Mouse (Mus musculus) CH12.LX (cell line): ENCODE measurements around the gene Sult6b2. TPM values are rescaled to one million over a fixed set of nuclear protein-coding genes. Genes with fewer than 3 reads are reported as not detected.
A peak's percentile ranks its signal among the peaks of the same experiment; 100 is the strongest.

ENCODE experiments used
- DNase-seq: peaks from one replicate; pipeline ENCODE4 v3.0.0-alpha.2; 2013; ENCODE audit errors: extremely low read depth
- H3K27ac ChIP-seq: 2 replicates; pipeline ENCODE4 v1.5.1; 2012; ENCODE audit warnings: low read depth, mild to moderate bottlenecking, control low read depth, moderate library complexity; ENCODE audit not compliant: insufficient read depth
- H3K27me3 ChIP-seq: replicated peaks from 2 replicates; pipeline ENCODE3; 2012; ENCODE audit warnings: inconsistent platforms
- H3K36me3 ChIP-seq, 2 experiments: replicated peaks in 1 of 2; 2 replicates each; pipeline versions ENCODE3 to v1.6.1; 2012; ENCODE audit warnings: inconsistent platforms in 1 of 2, low read length in 1 of 2, mild to moderate bottlenecking in 1 of 2, mixed read lengths in 1 of 2, moderate library complexity in 1 of 2; ENCODE audit not compliant: control insufficient read depth in 1 of 2, insufficient read depth in 1 of 2
- H3K4me1 ChIP-seq, 2 experiments: 2 replicates each; pipeline ENCODE4 v1.6.1; 2012; ENCODE audit warnings: inconsistent platforms in 1 of 2, moderate library complexity in 1 of 2; ENCODE audit not compliant: insufficient read depth in 2 of 2, control insufficient read depth in 1 of 2
- H3K4me2 ChIP-seq: 2 replicates; pipeline ENCODE4 v1.6.1; 2012; ENCODE audit warnings: low read depth, mild to moderate bottlenecking, control low read depth; ENCODE audit not compliant: poor library complexity, insufficient read depth, severe bottlenecking
- H3K4me3 ChIP-seq, 3 experiments: fragments of 150-350 bp in 1 of 3; sonication (generic) in 1 of 3; replicated peaks in 1 of 3; 2 replicates each; pipeline versions ENCODE3 to v1.5.1; 2011 to 2012; ENCODE audit warnings: low read depth in 2 of 3, low read length in 2 of 3, mild to moderate bottlenecking in 2 of 3, moderate library complexity in 2 of 3, control low read depth in 1 of 3, improper control_type of control experiment in 1 of 3, inconsistent platforms in 1 of 3, mixed read lengths in 1 of 3; ENCODE audit not compliant: poor library complexity in 1 of 3
- H3K79me2 ChIP-seq: replicated peaks from 2 replicates; pipeline ENCODE4 v1.6.1; 2012; ENCODE audit warnings: mild to moderate bottlenecking, moderate library complexity; ENCODE audit not compliant: control insufficient read depth, poor library complexity, insufficient read depth, severe bottlenecking; ENCODE audit errors: extremely low read depth
- H3K9ac ChIP-seq: 2 replicates; pipeline ENCODE4 v1.6.1; 2012; ENCODE audit warnings: low read depth, mild to moderate bottlenecking, control low read depth, moderate library complexity; ENCODE audit not compliant: insufficient read depth
- H3K9me3 ChIP-seq: replicated peaks from 2 replicates; pipeline ENCODE3; 2012; ENCODE audit warnings: low read length, inconsistent platforms, mixed read lengths
- BHLHE40 ChIP-seq: IDR thresholded peaks from 2 replicates; pipeline ENCODE4 v1.6.1; 2011; ENCODE audit warnings: mild to moderate bottlenecking, low read depth, low read length, improper control_type of control experiment
- CHD1 ChIP-seq: IDR thresholded peaks from 2 replicates; pipeline ENCODE4 v1.6.1; 2012; ENCODE audit warnings: low read depth, low read length, improper control_type of control experiment, inconsistent platforms
- CHD2 ChIP-seq: IDR thresholded peaks from 2 replicates; pipeline ENCODE4 v1.6.1; 2011; ENCODE audit warnings: low read length, improper control_type of control experiment
- CTCF ChIP-seq, 2 experiments: IDR thresholded peaks in 1 of 2; conservative IDR thresholded peaks in 1 of 2; 2 replicates each; pipeline ENCODE4 v1.5.1; 2011 to 2012; ENCODE audit warnings: low read depth in 2 of 2, low read length in 2 of 2, improper control_type of control experiment in 1 of 2, inconsistent platforms in 1 of 2, mild to moderate bottlenecking in 1 of 2, moderate library complexity in 1 of 2
- E2F4 ChIP-seq: IDR thresholded peaks from 2 replicates; pipeline ENCODE4 v1.6.1; 2011; ENCODE audit warnings: low read depth, low read length, improper control_type of control experiment; ENCODE audit not compliant: insufficient replicate concordance
- ELF1 ChIP-seq: IDR thresholded peaks from 2 replicates; pipeline ENCODE4 v1.6.1; 2014; ENCODE audit warnings: low read depth, mild to moderate bottlenecking, inconsistent platforms, low read length, improper control_type of control experiment
- EP300 ChIP-seq: IDR thresholded peaks from 2 replicates; pipeline ENCODE4 v1.6.1; 2011; ENCODE audit warnings: low read length, improper control_type of control experiment
- ETS1 ChIP-seq: conservative IDR thresholded peaks from 2 replicates; pipeline ENCODE4 v1.6.1; 2012; ENCODE audit warnings: low read depth, mild to moderate bottlenecking, inconsistent platforms, low read length, improper control_type of control experiment, moderate library complexity
- GABPA ChIP-seq: IDR thresholded peaks from 2 replicates; pipeline ENCODE4 v1.6.1; 2012; ENCODE audit warnings: low read depth, low read length, improper control_type of control experiment, inconsistent platforms; ENCODE audit not compliant: insufficient replicate concordance
- HCFC1 ChIP-seq: IDR thresholded peaks from 2 replicates; pipeline ENCODE4 v1.6.1; 2012; ENCODE audit warnings: low read depth, mild to moderate bottlenecking, inconsistent platforms, low read length, improper control_type of control experiment
- JUN ChIP-seq: IDR thresholded peaks from 2 replicates; pipeline ENCODE4 v1.6.1; 2011; ENCODE audit warnings: low read depth, mild to moderate bottlenecking, low read length, improper control_type of control experiment, moderate library complexity; ENCODE audit not compliant: insufficient read depth
- JUND ChIP-seq: conservative IDR thresholded peaks from 2 replicates; pipeline ENCODE4 v1.6.1; 2011; ENCODE audit warnings: low read depth, low read length, improper control_type of control experiment
- MAFK ChIP-seq: IDR thresholded peaks from 2 replicates; pipeline ENCODE4 v1.6.1; 2011; ENCODE audit warnings: low read length, improper control_type of control experiment; ENCODE audit not compliant: insufficient replicate concordance
- MAX ChIP-seq: IDR thresholded peaks from 2 replicates; pipeline ENCODE4 v1.6.1; 2011; ENCODE audit warnings: low read length, improper control_type of control experiment
- MAZ ChIP-seq: IDR thresholded peaks from 2 replicates; pipeline ENCODE4 v1.6.1; 2012; ENCODE audit warnings: low read depth, mild to moderate bottlenecking, inconsistent platforms, low read length, improper control_type of control experiment, moderate library complexity
- MEF2A ChIP-seq: IDR thresholded peaks from 2 replicates; pipeline ENCODE4 v1.6.1; 2014; ENCODE audit warnings: low read depth, mild to moderate bottlenecking, inconsistent platforms, low read length, improper control_type of control experiment, borderline replicate concordance
- MXI1 ChIP-seq: IDR thresholded peaks from 2 replicates; pipeline ENCODE4 v1.6.1; 2011; ENCODE audit warnings: mild to moderate bottlenecking, low read depth, low read length, improper control_type of control experiment
- MYC ChIP-seq: IDR thresholded peaks from 2 replicates; pipeline ENCODE4 v1.6.1; 2011; ENCODE audit warnings: low read depth, mild to moderate bottlenecking, improper control_type of control experiment, low read length
- NELFE ChIP-seq: IDR thresholded peaks from 2 replicates; pipeline ENCODE4 v1.6.1; 2011; ENCODE audit warnings: low read depth, low read length, improper control_type of control experiment
- NRF1 ChIP-seq: IDR thresholded peaks from 2 replicates; pipeline ENCODE4 v1.6.1; 2014; ENCODE audit warnings: low read depth, mild to moderate bottlenecking, inconsistent platforms, low read length, improper control_type of control experiment, moderate library complexity
- PAX5 ChIP-seq: IDR thresholded peaks from 2 replicates; pipeline ENCODE4 v1.6.1; 2012; ENCODE audit warnings: low read length, inconsistent platforms, mixed read lengths
- POLR2A ChIP-seq: IDR thresholded peaks from 2 replicates; pipeline ENCODE4 v1.6.1; 2011; ENCODE audit warnings: low read depth, mild to moderate bottlenecking, improper control_type of control experiment, low read length
- POLR2AphosphoS2 ChIP-seq: IDR thresholded peaks from 2 replicates; pipeline ENCODE4 v1.6.1; 2011; ENCODE audit warnings: low read depth, low read length, improper control_type of control experiment
- RAD21 ChIP-seq: IDR thresholded peaks from 2 replicates; pipeline ENCODE4 v1.6.1; 2011; ENCODE audit warnings: low read depth, mild to moderate bottlenecking, low read length, improper control_type of control experiment, moderate library complexity
- RCOR1 ChIP-seq: conservative IDR thresholded peaks from 2 replicates; pipeline ENCODE4 v1.6.1; 2012; ENCODE audit warnings: low read depth, mild to moderate bottlenecking, inconsistent platforms, low read length, improper control_type of control experiment
- SIN3A ChIP-seq: IDR thresholded peaks from 2 replicates; pipeline ENCODE4 v1.6.1; 2012; ENCODE audit warnings: low read length, improper control_type of control experiment, inconsistent platforms
- SMC3 ChIP-seq: IDR thresholded peaks from 2 replicates; pipeline ENCODE4 v1.6.1; 2011; ENCODE audit warnings: low read depth, low read length, improper control_type of control experiment
- TBP ChIP-seq: conservative IDR thresholded peaks from 2 replicates; pipeline ENCODE4 v1.6.1; 2011; ENCODE audit warnings: low read depth, low read length, improper control_type of control experiment
- TCF12 ChIP-seq: IDR thresholded peaks from 2 replicates; pipeline ENCODE4 v1.6.1; 2014; ENCODE audit warnings: low read depth, mild to moderate bottlenecking, inconsistent platforms, low read length, improper control_type of control experiment
- UBTF ChIP-seq: IDR thresholded peaks from 2 replicates; pipeline ENCODE4 v1.6.1; 2012; ENCODE audit warnings: low read depth, mild to moderate bottlenecking, inconsistent platforms, low read length, improper control_type of control experiment, moderate library complexity
- USF1 ChIP-seq: IDR thresholded peaks from 2 replicates; pipeline ENCODE4 v1.6.1; 2014; ENCODE audit warnings: low read depth, mild to moderate bottlenecking, inconsistent platforms, low read length, improper control_type of control experiment
- USF2 ChIP-seq: conservative IDR thresholded peaks from 2 replicates; pipeline ENCODE4 v1.6.1; 2011; ENCODE audit warnings: low read depth, low read length, improper control_type of control experiment
- ZC3H11A ChIP-seq: IDR thresholded peaks from 2 replicates; pipeline ENCODE4 v1.6.1; 2012; ENCODE audit warnings: low read depth, mild to moderate bottlenecking, inconsistent platforms, low read length, improper control_type of control experiment
- ZKSCAN1 ChIP-seq: IDR thresholded peaks from 2 replicates; pipeline ENCODE4 v1.6.1; 2012; ENCODE audit warnings: low read depth, inconsistent platforms, low read length, improper control_type of control experiment, borderline replicate concordance
- ZMIZ1 ChIP-seq: IDR thresholded peaks from 2 replicates; pipeline ENCODE4 v1.6.1; 2012; ENCODE audit warnings: low read depth, mild to moderate bottlenecking, inconsistent platforms, low read length, improper control_type of control experiment
- ZNF384 ChIP-seq: IDR thresholded peaks from 2 replicates; pipeline ENCODE4 v1.6.1; 2012; ENCODE audit warnings: low read depth, low read length, improper control_type of control experiment, inconsistent platforms
- dilution Hi-C: fragments of 300-500 bp; cut with MboI; formaldehyde crosslinking; loops from 2 replicates; pipeline ENCODE4 v1.14.3; 2020; ENCODE audit warnings: low sequenced_read_pairs; ENCODE audit not compliant: extremely low pct_unique_long_range_greater_than_20kb, extremely low pct_ligation_motif_present
- in situ Hi-C: fragments of 300-500 bp; cut with MboI; formaldehyde crosslinking; loops from 3 replicates; pipeline ENCODE4 v1.14.3; 2019; ENCODE audit warnings: low sequenced_read_pairs, low pct_ligation_motif_present, low pct_unique_long_range_greater_than_20kb, mixed read lengths
- polyA plus RNA-seq: library from polyadenylated mRNA; unstranded; fragments of >175 nt; gene quantifications from 2 replicates; pipeline ENCODE4 v1.2.1, GENCODE M21; 2012; ENCODE audit warnings: low read depth; ENCODE audit not compliant: insufficient read length
- total RNA-seq, 2 experiments: library from RNA; depleted of rRNA; stranded (reverse); fragments of 300-350 nt in 1 of 2; fragments of >200 nt in 1 of 2; gene quantifications; 2 replicates each; pipeline ENCODE4 v1.2.3; 2012 to 2014

Gene Sult6b2
- total and polyA plus RNA-seq, 3 experiments: 0.25 to 1.1 (median 0.54) TPM

DNA sequence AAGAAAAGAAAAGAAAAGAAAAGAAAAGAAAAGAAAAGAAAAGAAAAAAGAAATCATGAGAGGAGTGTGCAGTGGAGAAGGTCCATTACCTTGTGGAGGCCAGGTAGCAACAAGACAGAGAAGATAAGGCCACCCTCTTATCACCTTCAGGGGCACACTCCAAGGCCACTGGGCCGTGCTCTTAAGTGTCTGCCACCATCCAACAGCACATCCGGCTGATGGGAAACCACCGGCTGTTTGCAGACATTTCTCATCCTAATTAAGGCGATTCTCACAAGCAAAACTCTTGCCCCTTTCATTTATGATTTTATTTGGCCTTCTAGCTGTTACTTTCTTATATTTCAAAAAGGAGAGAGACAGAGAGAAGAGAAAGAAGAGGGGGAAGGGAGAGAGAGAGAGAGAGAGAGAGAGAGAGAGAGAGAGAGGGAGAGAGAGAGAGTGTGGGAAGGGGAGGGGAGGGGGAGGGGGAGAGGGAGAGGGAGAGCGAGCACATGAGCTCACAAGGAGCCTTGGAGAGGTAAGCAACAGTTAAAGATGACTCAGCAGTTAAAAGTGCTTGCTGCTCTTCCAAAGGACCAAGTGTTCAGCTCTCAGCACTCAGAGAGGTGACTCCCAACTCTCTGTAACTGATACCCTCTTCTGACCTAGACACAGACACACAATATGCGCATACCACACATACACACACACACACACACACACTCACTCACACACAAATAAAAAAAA lies 5.2 kb upstream of the Sult6b2 start:
- dilution Hi-C loops: no loop called here
- no peaks in the 10 kb centered on the region for H3K27me3 ChIP-seq
- no peaks in the 10 kb centered on the region for H3K79me2 ChIP-seq
- no peaks in the 10 kb centered on the region for H3K9me3 ChIP-seq
- in situ Hi-C loops: no loop called here
- TF ChIP-seq JUN (no peak), ZMIZ1 (no peak), ETS1 (no peak), MXI1 (no peak), GABPA (no peak), TBP (no peak), CHD1 (no peak), USF1 (no peak), PAX5 (no peak), HCFC1 (no peak), USF2 (no peak), NELFE (no peak), E2F4 (no peak), JUND (no peak), MAX (no peak), BHLHE40 (peak; percentile 25; the same call in 1 of the 2 replicates), ELF1 (no peak), CTCF (conservative IDR thresholded peaks at IDR 0.05 in 1 of 2, IDR thresholded peaks at IDR 0.05 in 1 of 2; ENCODE audit: low read depth in 2 of 2, low read length in 2 of 2) (no peak), ZNF384 (no peak), MAFK (peak; percentile 95), CHD2 (no peak), RCOR1 (no peak), MYC (peak; percentile 57; the same call in 1 of the 2 replicates), POLR2A (no peak), ZKSCAN1 (no peak), EP300 (no peak), UBTF (no peak), NRF1 (no peak), ZC3H11A (no peak), POLR2AphosphoS2 (no peak), RAD21 (no peak), SMC3 (no peak), SIN3A (no peak), TCF12 (no peak), MAZ (peak; percentile 61; the same call in 1 of the 2 replicates), MEF2A (0 out of 2 replicates have a peak, but pooled peaks have one; percentile 25)
- peak overlapping the region; percentile 69 for H3K4me2 ChIP-seq
- H3K27ac ChIP-seq: no peak overlapping the region
- no peak overlapping the region for H3K4me3 ChIP-seq
- DNase-seq: peak; percentile 64
- peak overlapping the region; percentile 9; the same call in 1 of the 2 replicates for H3K9ac ChIP-seq
- peaks cover 8 to 36% of the 10 kb centered on the region in 2 experiments; a peak in 3 of 4 replicates for H3K4me1 ChIP-seq
- no peaks in the 10 kb centered on the region for H3K36me3 ChIP-seq
